Mouse (Mus musculus) CH12.LX (cell line): ENCODE results near the gene Atp11c.

ENCODE experiments used
- CTCF ChIP-seq, 2 experiments: IDR thresholded peaks in 1 of 2; conservative IDR thresholded peaks in 1 of 2; 2 replicates each; pipeline ENCODE4 v1.5.1; 2011 to 2012; ENCODE audit warnings: low read depth in 2 of 2, low read length in 2 of 2, improper control_type of control experiment in 1 of 2, inconsistent platforms in 1 of 2, mild to moderate bottlenecking in 1 of 2, moderate library complexity in 1 of 2
- EP300 ChIP-seq: IDR thresholded peaks from 2 replicates; pipeline ENCODE4 v1.6.1; 2011; ENCODE audit warnings: low read length, improper control_type of control experiment
- HCFC1 ChIP-seq: IDR thresholded peaks from 2 replicates; pipeline ENCODE4 v1.6.1; 2012; ENCODE audit warnings: low read depth, mild to moderate bottlenecking, inconsistent platforms, low read length, improper control_type of control experiment
- MAFK ChIP-seq: IDR thresholded peaks from 2 replicates; pipeline ENCODE4 v1.6.1; 2011; ENCODE audit warnings: low read length, improper control_type of control experiment; ENCODE audit not compliant: insufficient replicate concordance
- MAX ChIP-seq: IDR thresholded peaks from 2 replicates; pipeline ENCODE4 v1.6.1; 2011; ENCODE audit warnings: low read length, improper control_type of control experiment
- MAZ ChIP-seq: IDR thresholded peaks from 2 replicates; pipeline ENCODE4 v1.6.1; 2012; ENCODE audit warnings: low read depth, mild to moderate bottlenecking, inconsistent platforms, low read length, improper control_type of control experiment, moderate library complexity
- NELFE ChIP-seq: IDR thresholded peaks from 2 replicates; pipeline ENCODE4 v1.6.1; 2011; ENCODE audit warnings: low read depth, low read length, improper control_type of control experiment
- NRF1 ChIP-seq: IDR thresholded peaks from 2 replicates; pipeline ENCODE4 v1.6.1; 2014; ENCODE audit warnings: low read depth, mild to moderate bottlenecking, inconsistent platforms, low read length, improper control_type of control experiment, moderate library complexity
- POLR2A ChIP-seq: IDR thresholded peaks from 2 replicates; pipeline ENCODE4 v1.6.1; 2011; ENCODE audit warnings: low read depth, mild to moderate bottlenecking, improper control_type of control experiment, low read length
- POLR2AphosphoS2 ChIP-seq: IDR thresholded peaks from 2 replicates; pipeline ENCODE4 v1.6.1; 2011; ENCODE audit warnings: low read depth, low read length, improper control_type of control experiment
- TCF12 ChIP-seq: IDR thresholded peaks from 2 replicates; pipeline ENCODE4 v1.6.1; 2014; ENCODE audit warnings: low read depth, mild to moderate bottlenecking, inconsistent platforms, low read length, improper control_type of control experiment
- ZC3H11A ChIP-seq: IDR thresholded peaks from 2 replicates; pipeline ENCODE4 v1.6.1; 2012; ENCODE audit warnings: low read depth, mild to moderate bottlenecking, inconsistent platforms, low read length, improper control_type of control experiment

GRCm38 (mm10) chrX:60292335-60292734 lies 300.2 kb downstream of the Atp11c start:
- no peak for TF ChIP-seq POLR2A
- no peak for TF ChIP-seq TCF12
- TF ChIP-seq NELFE: no peak
- no peak for TF ChIP-seq MAFK
- TF ChIP-seq ZC3H11A: no peak
- no peak for TF ChIP-seq EP300
- TF ChIP-seq NRF1: no peak
- TF ChIP-seq HCFC1: no peak
- no peak for TF ChIP-seq MAZ
- TF ChIP-seq CTCF (conservative IDR thresholded peaks at IDR 0.05 in 1 of 2, IDR thresholded peaks at IDR 0.05 in 1 of 2; ENCODE audit: low read depth in 2 of 2, low read length in 2 of 2): no peak
- TF ChIP-seq POLR2AphosphoS2: no peak
- no peak for TF ChIP-seq MAX
